Mouse (Mus musculus): ENCODE measurements at regions not wholly inside any gene's neighbourhood (a gene's known extent, or its start where the extent isn't known, plus 50 kb on each side); places are given as distances from the start of the nearest gene placed in this dataset.

DNA sequence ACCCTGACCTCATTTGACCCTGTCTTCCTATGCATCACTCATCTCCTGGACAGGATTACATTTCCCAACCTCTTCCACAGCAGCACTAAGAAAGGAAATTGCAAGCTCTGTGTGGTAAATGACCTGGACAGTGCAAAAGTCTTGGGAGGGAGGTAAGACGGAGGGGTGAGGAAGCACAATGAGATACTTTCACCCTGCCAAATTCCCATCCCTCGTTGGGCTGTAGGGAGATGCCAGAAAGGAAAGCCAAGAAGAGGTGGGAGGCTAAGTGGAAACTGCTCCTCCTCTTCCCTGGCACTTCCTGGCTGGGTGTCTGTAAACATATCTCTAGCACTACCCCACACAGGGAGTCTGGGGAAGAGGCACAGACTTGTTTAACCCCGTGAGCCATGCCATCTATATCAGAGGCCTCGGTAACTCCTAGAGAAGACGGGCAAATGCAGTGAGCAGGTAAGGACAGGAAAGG is 274.2 kb downstream of the Gm11361 start:
- WGBS: 92% methylated on average over 5 of the region's 5 CpGs
- no peak for DNase-seq
- H3K4me1 ChIP-seq (replicated peaks; ENCODE audit: control insufficient read depth, insufficient read depth, low read length): peaks cover 5% of the 10 kb centered on the region; the same call in 1 of the 2 replicates
- H3K27ac ChIP-seq (ENCODE audit: control insufficient read depth, insufficient read depth, low read length): no peak overlapping the region
- TF ChIP-seq CTCF (IDR thresholded peaks at IDR 0.05; ENCODE audit: borderline replicate concordance, control insufficient read depth, extremely low read depth, insufficient read depth, low read length, poor library complexity) (no peak), POLR2A (IDR thresholded peaks at IDR 0.05; ENCODE audit: control insufficient read depth, extremely low read depth, insufficient read depth, low read length, poor library complexity) (no peak)
- H3K36me3 ChIP-seq (ENCODE audit: control insufficient read depth, insufficient read depth, low read length): no peaks in the 10 kb centered on the region
- no peak overlapping the region for H3K4me3 ChIP-seq (ENCODE audit: control insufficient read depth, insufficient read depth, low read length)
- no peaks in the 10 kb centered on the region for H3K27me3 ChIP-seq (ENCODE audit: control insufficient read depth, insufficient read depth, low read length)

DNA sequence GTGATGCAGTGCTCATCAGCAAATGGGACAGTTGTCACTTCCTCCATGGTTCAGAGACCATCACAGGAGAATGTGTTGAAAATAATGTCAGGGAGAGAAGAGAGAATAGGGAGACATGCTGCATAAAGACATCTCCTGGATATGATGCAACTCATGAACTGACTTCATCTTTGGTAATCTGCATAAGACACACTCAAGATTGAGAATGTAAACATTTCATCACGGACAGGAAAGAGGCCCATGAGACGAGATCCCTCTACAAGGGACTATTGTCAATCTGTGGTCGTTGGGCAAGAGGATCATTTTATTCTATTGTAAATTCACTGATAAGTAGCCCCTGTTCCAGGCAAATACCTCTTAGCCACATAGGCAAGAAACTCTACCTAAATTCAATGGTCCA is 273.6 kb downstream of the Gm11361 start:
- Histone ChIP-seq H3K27me3 (ENCODE audit: control insufficient read depth, insufficient read depth, low read length) (no peaks in the 10 kb centered on the region), H3K36me3 (ENCODE audit: control insufficient read depth, insufficient read depth, low read length) (no peaks in the 10 kb centered on the region), H3K4me3 (ENCODE audit: control insufficient read depth, insufficient read depth, low read length) (no peak overlapping the region), H3K27ac (ENCODE audit: control insufficient read depth, insufficient read depth, low read length) (no peak overlapping the region), H3K4me1 (replicated peaks; ENCODE audit: control insufficient read depth, insufficient read depth, low read length) (peaks cover 5% of the 10 kb centered on the region; the same call in 1 of the 2 replicates)
- 98% methylated on average over 3 of the region's 3 CpGs for WGBS
- no peak for TF ChIP-seq CTCF (IDR thresholded peaks at IDR 0.05; ENCODE audit: borderline replicate concordance, control insufficient read depth, extremely low read depth, insufficient read depth, low read length, poor library complexity)
- TF ChIP-seq POLR2A (IDR thresholded peaks at IDR 0.05; ENCODE audit: control insufficient read depth, extremely low read depth, insufficient read depth, low read length, poor library complexity): no peak
- DNase-seq: no peak

DNA sequence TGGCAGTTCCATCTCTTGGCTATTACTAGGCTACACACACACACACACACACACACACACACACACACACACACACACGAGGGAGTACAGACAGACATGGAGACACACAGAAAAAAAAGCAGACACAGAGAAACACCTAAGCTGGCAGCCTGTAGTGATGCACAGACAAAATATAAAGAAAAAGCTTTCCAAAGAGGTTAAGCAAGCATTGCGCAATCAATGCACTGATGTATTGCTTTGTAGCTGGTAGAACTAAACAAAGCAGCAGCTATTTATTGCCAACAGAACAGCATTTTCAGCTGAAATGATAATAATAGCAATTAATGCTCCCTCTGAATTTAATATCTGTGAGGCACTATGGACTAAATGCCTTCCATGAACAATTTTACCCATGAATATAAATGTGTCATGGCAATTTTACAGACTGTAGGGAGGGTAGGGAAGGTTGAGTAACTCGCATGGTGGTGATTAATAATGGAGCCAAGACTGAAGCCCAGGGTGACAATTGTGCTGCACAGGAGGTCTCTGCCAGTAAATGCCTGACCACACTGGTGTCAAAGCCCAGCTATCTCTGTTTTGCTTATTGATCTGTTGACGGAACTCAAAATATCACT is 271.7 kb downstream of the Gm11361 start:
- Histone ChIP-seq H3K4me3 (ENCODE audit: control insufficient read depth, insufficient read depth, low read length) (no peak overlapping the region), H3K36me3 (ENCODE audit: control insufficient read depth, insufficient read depth, low read length) (no peaks in the 10 kb centered on the region), H3K27ac (ENCODE audit: control insufficient read depth, insufficient read depth, low read length) (no peak overlapping the region), H3K4me1 (replicated peaks; ENCODE audit: control insufficient read depth, insufficient read depth, low read length) (no peaks in the 10 kb centered on the region; the same call in 1 of the 2 replicates), H3K27me3 (ENCODE audit: control insufficient read depth, insufficient read depth, low read length) (no peaks in the 10 kb centered on the region)
- WGBS: 93% methylated on average over 4 of the region's 4 CpGs
- no peak for DNase-seq
- TF ChIP-seq POLR2A (IDR thresholded peaks at IDR 0.05; ENCODE audit: control insufficient read depth, extremely low read depth, insufficient read depth, low read length, poor library complexity) (no peak), CTCF (IDR thresholded peaks at IDR 0.05; ENCODE audit: borderline replicate concordance, control insufficient read depth, extremely low read depth, insufficient read depth, low read length, poor library complexity) (no peak)

DNA sequence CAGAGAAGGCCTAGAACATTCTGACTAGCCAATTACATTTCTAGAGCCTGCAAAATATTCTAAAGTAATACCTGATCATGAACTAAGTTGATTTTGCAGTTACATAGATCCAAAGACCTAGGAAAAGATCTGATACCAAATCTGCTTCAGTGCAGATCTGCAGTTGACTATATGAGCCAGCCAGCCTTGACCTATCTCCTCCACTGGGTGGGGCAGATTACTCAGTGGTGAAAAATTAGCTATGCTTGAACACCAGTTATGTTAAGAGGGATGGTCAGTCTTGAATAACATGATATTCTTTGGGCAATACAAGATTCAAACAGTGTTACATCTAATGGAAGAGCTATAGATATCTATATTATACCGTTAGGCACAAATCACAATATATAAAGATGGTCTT is 269.0 kb downstream of the Gm11361 start:
- no peak for DNase-seq
- Histone ChIP-seq H3K27me3 (ENCODE audit: control insufficient read depth, insufficient read depth, low read length) (no peaks in the 10 kb centered on the region), H3K27ac (ENCODE audit: control insufficient read depth, insufficient read depth, low read length) (no peak overlapping the region), H3K4me3 (ENCODE audit: control insufficient read depth, insufficient read depth, low read length) (no peak overlapping the region), H3K4me1 (replicated peaks; ENCODE audit: control insufficient read depth, insufficient read depth, low read length) (no peaks in the 10 kb centered on the region), H3K36me3 (ENCODE audit: control insufficient read depth, insufficient read depth, low read length) (no peaks in the 10 kb centered on the region)
- TF ChIP-seq POLR2A (IDR thresholded peaks at IDR 0.05; ENCODE audit: control insufficient read depth, extremely low read depth, insufficient read depth, low read length, poor library complexity) (no peak), CTCF (IDR thresholded peaks at IDR 0.05; ENCODE audit: borderline replicate concordance, control insufficient read depth, extremely low read depth, insufficient read depth, low read length, poor library complexity) (no peak)
- 94% methylated on average over 1 of the region's 1 CpGs for WGBS

DNA sequence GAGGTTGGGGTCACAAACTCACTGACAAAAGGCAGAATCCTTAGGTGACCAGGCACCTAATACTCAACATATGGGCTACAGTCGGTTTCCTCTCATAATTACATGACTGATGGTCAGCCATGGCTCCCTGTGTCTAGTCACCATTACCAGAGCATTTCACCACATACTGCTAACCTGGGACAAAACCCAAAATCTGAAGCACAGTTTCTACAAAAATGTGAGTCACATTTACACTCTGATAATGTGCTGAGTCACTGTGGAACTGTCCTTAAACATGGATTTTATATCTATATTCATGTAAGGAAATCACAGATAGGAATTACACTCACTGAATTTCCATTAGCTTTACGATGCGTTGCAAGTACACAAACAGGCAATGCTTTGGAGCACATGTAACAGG is 267.1 kb downstream of the Gm11361 start:
- whole genome bisulfite sequencing: 97% methylated on average over 3 of the region's 3 CpGs
- Histone ChIP-seq H3K27ac (ENCODE audit: control insufficient read depth, insufficient read depth, low read length) (no peak overlapping the region), H3K36me3 (ENCODE audit: control insufficient read depth, insufficient read depth, low read length) (no peaks in the 10 kb centered on the region), H3K4me1 (replicated peaks; ENCODE audit: control insufficient read depth, insufficient read depth, low read length) (peaks cover 10% of the 10 kb centered on the region), H3K4me3 (ENCODE audit: control insufficient read depth, insufficient read depth, low read length) (no peak overlapping the region), H3K27me3 (ENCODE audit: control insufficient read depth, insufficient read depth, low read length) (no peaks in the 10 kb centered on the region)
- no peak for TF ChIP-seq POLR2A (IDR thresholded peaks at IDR 0.05; ENCODE audit: control insufficient read depth, extremely low read depth, insufficient read depth, low read length, poor library complexity)
- no peak for TF ChIP-seq CTCF (IDR thresholded peaks at IDR 0.05; ENCODE audit: borderline replicate concordance, control insufficient read depth, extremely low read depth, insufficient read depth, low read length, poor library complexity)
- no peak for DNase-seq

DNA sequence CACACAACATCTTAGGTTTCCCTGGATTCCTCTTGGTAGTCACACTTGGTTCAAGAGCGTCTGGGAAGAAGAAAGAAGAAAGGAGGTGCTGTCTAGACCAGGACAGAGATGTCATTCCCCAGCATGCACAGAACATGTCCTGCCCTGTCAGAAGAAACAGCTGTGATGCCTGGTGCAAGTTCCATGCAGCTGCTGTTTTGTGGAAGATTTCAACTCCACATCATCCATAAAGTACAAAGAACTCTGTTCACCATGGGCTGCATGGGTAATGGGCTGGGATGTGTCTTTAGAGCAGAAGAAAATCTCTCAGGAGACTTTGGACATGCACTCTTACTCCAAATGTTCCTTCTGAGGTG is 262.8 kb downstream of the Gm11361 start:
- Histone ChIP-seq H3K4me3 (ENCODE audit: control insufficient read depth, insufficient read depth, low read length) (no peak overlapping the region), H3K27ac (ENCODE audit: control insufficient read depth, insufficient read depth, low read length) (no peak overlapping the region), H3K4me1 (replicated peaks; ENCODE audit: control insufficient read depth, insufficient read depth, low read length) (peaks cover 21% of the 10 kb centered on the region), H3K36me3 (ENCODE audit: control insufficient read depth, insufficient read depth, low read length) (no peaks in the 10 kb centered on the region), H3K27me3 (ENCODE audit: control insufficient read depth, insufficient read depth, low read length) (no peaks in the 10 kb centered on the region)
- WGBS: 65% methylated on average over 1 of the region's 1 CpGs
- no peak for DNase-seq
- TF ChIP-seq POLR2A (IDR thresholded peaks at IDR 0.05; ENCODE audit: control insufficient read depth, extremely low read depth, insufficient read depth, low read length, poor library complexity) (no peak), CTCF (IDR thresholded peaks at IDR 0.05; ENCODE audit: borderline replicate concordance, control insufficient read depth, extremely low read depth, insufficient read depth, low read length, poor library complexity) (no peak)

All from thymus, adult 2 months (tissue).